Mouse (Mus musculus) heart, adult 2 months (tissue): ENCODE results near the gene Rassf5.

Experiments used
- CTCF ChIP-seq: fragments of 200-600 bp; IDR thresholded peaks from 2 replicates; pipeline ENCODE4 v1.8.1; 2022; ENCODE audit warnings: antibody characterized with exemption, mild to moderate bottlenecking, moderate library complexity
- POLR2A ChIP-seq: fragments of 200-500 bp; IDR thresholded peaks from 2 replicates; pipeline ENCODE4 v1.6.1; 2011; ENCODE audit warnings: mild to moderate bottlenecking, low read depth, low read length, control low read depth; ENCODE audit not compliant: insufficient read depth

GRCm38 (mm10) chr1:131257288-131257687, 12.2 kb upstream of the Rassf5 start:
- TF ChIP-seq CTCF (no peak), POLR2A (no peak)
